Mouse (Mus musculus): ENCODE results near the gene Snrnp35.
A peak's percentile ranks its signal among the peaks of the same experiment; 100 is the strongest.
"Not testable (repeated sequence)": the region's sequence is repeated elsewhere in the genome, so short reads cannot be mapped to it uniquely, and the experiment has no call there.

Gene Snrnp35

DNA sequence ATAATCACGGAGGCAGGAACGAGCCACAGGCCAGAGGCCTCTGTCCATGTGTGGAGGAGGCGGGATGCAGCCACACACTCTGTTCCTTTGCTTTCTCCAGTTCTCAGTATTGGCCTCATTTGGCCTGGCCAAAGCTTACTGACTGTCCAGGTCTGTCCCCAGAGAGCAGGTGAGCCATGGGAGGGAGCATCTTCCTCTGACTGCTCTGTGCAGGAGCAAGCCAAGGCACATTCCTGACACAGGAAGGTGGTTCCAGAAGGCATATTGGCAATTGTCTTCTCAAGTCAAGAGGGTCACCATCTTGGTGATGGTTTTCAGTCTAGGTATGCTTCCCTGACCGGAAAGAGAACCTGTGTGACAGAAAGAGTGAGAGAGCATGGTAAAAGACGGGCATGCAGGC lies 19.5 kb upstream of the Snrnp35 start:
- no peak for DNase-seq

DNA sequence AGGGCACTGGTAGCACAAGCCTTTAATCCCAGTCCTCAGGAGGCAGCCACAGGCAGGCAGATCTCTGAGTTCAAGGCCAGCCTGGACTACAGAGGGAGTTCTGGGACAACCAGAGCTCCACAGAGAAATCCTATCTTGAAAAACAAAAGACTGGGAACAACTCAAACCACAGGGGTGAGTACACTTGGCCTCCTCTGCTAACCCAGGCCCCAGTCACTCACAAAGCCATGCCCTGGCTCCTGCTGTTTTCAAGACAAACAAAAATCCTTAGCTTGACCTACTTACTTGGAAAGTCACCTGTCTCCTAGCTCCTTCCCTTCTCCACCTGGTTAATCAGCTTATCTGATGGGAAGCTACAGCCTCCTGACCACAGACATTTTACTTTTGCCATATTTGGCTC lies 18.0 kb upstream of the Snrnp35 start:
- no peak for DNase-seq

DNA sequence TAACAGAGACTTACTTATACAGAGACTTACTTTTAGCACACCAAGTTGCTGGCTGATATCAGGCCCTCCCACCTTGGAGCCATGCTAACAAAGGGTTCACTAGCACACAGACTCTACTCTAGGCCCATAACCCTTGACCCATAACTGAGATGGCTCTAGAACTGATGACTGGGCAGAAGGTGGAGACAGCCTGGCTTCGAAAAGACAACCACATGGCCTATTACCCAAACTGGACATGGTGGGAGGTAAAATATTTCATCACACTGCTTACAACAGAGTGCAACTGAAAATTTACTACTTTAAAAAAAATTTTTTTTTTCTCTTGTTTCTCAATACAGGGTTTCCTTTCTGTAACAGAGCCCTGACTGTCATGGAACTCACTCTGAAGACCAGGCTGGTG lies 15.2 kb upstream of the Snrnp35 start:
- no peak for DNase-seq

DNA sequence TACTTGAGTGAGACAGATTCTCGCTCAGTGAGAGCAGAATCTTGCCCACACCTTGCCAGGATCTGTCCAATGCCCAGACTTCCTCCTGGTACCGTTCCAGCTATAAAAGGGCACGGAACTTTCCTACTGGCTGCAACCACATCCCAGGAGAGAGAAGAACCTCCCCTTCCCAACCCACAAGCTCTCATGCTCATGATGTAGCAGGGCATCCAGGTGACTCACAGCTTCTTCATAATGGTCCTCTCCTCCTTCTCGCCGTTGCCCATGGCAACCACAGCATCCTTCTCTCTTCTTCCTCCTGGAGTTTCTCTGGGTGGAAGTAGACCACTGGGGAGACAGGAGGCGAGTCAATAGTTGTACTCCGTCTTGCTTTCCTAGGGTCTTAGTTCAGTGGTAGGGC lies 14.6 kb upstream of the Snrnp35 start:
- DNase-seq, result no peak

DNA sequence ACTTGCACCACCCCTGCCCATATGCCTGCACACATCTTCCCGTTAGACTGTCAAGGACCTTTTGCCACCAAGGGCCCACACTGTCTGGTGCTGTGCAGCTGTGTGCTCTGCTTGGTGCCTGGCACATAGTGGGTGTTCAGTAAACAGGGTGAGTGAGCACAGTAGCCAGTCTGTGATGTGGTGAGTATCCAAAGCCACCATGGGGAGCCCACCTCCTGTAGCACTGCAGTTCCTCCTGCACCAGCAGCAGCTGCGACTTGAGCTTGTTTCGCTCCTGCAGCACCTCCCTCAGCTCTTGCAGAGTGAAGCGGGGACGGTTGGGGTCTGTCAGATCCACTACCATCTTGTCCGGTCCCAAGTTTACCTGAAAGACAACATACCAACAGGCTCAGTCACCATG lies 13.4 kb upstream of the Snrnp35 start:
- no peak for DNase-seq

DNA sequence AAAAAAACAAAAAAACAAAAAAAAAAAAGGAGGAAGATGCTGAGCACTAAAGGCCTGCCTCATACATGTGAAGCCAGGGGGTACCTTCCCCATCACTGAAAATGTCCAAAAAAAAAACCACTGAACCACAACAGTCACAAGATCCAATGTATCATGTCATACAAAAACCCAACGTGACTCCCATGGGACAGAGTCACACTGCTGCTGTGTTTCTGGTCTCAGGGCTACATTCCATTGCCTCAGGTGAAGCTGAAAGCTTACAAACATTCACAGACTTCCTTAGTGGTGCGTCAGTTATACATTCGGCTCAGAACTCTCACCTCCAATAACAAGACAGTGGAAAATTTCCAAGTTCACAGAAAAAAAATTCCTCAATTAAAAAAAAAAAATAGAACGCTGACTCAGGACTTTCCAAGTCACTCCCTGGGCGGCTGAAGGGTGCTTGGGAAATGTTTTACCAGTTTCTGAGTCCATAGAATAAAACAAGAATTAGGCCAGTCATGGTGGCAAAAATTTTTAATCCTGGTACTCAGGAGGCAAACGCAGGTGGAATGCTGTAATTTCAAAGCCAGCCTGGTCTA lies 12.3 kb upstream of the Snrnp35 start:
- no peak for DNase-seq

DNA sequence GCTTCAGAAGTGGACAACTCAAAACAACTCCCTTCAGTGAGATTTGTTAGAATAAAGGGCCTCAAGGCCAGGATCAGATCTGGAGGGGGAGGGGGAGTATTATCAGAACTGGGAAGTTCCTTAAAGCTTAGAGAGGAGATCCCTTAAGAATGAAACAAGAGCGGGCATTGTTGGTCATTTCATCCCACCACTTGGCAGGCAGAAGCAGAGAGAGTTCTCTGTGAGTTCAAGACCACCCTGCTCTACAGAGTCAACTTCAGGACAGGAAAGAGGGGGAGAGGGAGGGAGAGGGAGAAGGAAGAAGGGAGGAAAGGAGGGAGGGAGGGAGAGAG lies 4.1 kb upstream of the Snrnp35 start:
- DNase-seq, result no peak

DNA sequence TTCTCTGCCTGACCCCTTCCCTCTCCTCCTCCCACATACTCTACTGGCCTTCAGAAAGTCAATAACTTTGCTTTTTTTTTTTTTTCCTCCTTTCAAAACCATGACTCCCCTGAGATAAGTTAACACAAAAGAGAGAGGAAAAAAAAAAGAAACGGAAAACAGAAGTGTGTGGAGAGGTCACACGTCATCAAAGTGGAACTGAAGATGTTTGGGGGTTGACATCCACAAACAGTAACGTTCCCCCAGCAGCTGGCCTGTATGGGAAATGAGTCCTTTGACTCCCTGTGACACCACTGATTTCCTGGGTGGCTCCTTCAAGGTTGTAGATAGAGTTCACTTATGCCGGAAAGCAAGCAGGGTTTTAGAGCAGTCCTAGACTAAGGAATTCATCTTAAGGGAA lies 2.8 kb upstream of the Snrnp35 start:
- no peak for DNase-seq

DNA sequence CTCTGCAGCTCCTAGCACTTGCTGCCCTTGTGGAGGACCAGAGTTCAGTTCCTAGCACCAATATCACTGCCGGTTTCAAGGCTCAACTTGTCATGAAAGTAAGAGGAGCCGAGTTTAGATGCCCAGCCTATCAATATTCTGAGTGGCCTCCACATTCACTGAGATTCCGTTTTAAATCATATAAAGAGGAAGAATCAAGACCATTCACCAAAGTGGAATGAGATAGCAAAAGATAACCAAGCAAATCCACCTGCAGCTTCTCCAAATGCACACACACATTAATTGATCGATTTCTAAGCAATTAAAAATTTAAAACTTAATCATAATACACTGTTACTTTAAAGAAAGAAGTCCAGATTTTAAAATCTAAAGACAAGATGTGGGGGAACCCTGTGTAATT lies 1.2 kb upstream of the Snrnp35 start:
- DNase-seq, result no peak

DNA sequence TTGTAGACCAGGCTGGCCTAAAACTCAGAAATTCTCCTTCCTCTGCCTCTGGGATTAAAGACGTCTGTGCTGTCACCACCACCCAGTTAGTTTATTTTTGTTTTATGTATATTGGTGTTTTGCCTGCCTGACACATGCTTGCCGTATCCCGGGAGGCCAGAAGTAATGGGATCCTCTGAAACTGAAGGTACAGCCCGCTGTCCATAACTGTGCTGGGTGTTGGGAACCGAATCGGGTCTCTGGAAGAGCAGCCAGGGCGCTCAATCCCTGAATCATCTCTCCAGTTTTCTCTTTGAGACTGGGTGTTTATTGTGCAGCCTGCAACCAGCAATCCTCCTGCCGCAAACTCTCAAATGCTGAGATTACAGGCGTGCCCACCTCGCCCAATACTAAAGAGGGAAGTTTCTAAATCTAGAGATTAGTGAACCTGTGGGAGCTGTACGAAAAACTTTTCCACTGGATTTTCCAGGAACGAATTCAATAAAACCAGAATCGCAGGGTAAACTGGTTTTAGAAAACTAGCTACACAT lies 433 bp upstream of the Snrnp35 start:
- peak in 1 of 2 experiments; percentile 28 for DNase-seq

DNA sequence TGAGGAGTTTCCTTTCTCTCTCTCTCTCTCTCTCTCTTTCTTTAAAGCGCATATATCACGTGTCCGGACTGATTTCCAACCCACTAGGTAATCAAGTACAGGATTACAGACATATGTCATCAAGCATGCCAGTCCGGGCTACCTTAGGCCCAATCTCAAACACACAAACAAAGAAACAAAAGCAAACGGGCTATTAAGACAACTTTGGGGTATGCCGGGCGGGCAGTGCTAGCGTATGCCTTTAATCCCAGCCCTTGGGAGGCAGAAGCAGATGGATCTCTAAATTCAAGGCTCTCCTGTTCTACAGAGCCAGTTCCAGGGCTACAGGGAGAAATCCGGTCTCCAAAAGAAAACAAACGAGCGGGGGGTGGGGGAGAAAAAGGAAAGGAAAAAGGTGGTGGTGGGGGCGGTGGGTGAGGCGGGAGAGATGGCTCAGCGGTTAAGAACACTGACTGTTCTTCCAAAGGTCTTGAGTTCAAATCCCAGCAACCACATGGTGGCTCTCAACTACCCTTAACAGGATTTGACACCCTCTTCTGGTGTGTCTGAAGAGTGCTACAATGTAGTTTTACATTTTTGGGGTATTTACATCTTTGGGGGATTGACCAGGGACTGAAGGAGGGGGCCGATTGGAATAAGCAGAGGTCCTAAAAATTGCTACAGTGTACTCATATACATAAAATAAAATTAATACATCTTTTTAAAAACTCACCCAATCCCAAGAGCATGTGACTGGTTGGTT lies 892 bp downstream of the Snrnp35 start:
- DNase-seq, result no peak

DNA sequence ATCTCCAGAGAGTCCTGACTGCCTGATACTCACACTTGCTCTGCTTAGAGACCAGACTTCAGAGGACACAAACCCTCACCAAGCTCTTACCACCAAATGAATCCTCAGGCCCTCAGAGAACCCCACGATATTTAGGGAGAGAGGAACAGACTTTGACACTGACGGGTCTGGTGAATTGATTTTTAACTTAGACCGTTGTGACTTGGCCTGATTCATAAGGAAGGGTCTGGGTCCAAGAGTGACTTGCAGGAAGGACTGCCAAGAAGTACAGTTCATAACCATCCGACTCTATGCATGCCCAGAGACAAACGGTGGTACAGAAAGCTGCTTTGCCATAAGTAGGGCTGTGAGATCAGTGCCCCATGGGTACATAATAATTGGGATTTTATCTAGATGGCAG lies 2.7 kb downstream of the Snrnp35 start:
- no peak for DNase-seq

DNA sequence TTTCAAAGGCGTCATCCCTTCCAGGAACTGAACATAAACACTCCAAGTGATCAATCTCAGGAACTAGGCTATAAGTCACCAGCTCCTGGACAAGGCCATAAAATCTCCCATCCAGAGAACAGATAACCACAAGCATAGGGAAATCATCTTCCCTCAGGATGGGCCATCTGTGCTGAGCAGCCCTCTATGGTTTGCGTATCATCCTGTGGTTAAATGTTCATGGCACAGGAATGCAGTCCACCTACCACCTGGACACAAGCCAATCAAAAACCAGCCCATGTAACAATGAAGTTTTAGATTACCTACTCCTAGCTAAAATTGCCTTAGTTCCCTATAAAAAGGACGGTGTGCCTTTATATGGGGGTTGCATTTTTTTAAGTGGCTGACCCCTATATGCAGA lies 6.0 kb downstream of the Snrnp35 start:
- no peak for DNase-seq

DNA sequence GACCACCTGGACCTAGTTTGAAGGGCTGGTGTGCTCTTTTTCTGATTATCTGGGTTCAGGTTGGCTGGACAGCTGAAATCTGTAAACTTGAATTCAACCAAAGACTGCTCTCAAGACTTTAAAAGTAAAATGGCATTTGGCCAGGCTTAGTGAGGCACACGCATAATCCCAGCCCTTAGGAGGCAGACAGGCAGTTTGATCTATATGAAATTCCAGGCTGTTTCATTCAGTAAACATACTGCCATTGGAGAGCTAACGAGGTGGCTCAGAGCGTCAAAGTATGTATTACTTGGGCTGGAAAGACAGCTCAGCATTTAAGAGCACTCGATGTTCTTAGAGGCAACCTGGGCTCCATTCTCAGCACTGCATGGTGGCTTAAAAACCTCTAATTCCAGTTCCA lies 8.8 kb downstream of the Snrnp35 start:
- no peak for DNase-seq

DNA sequence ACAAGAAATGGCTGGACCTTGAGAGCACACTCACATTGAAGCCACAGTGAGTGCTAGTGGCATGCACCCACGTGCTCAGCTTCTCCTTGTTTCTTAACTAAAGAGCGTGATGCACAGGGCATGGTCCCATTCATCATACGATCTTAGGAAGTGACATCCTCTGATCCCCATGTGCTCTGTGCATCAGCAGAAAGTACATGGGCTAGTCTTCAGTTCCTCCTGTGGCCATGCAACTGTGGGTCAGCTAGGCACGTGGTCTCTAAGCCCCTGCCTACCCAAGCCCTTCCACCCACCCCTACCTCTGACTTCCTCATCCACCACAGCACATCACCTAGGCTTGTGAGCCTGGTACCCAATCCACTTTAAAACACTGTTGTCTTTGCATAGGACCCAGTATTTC lies 9.7 kb downstream of the Snrnp35 start:
- no peak for DNase-seq

DNA sequence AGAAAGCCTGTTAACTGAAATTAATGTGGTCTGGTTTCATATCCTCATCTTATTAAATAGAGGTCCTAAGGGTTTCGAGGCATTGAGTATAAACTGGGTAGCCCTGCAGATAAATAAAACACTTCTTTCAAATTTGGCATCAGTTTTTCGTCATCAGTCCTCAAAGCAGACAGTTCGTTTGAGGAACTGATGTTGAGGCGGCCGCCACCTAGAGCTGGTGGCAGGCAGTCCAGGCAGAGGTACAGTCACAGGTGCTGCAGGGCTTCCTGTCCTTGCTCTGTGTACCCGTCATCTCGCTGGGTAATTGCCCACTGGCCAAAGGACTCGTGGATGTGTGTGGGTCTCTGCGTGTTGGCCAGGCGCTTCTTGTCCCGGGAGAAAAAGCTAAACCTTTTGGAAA lies 10.5 kb downstream of the Snrnp35 start:
- DNase-seq, result no peak

DNA sequence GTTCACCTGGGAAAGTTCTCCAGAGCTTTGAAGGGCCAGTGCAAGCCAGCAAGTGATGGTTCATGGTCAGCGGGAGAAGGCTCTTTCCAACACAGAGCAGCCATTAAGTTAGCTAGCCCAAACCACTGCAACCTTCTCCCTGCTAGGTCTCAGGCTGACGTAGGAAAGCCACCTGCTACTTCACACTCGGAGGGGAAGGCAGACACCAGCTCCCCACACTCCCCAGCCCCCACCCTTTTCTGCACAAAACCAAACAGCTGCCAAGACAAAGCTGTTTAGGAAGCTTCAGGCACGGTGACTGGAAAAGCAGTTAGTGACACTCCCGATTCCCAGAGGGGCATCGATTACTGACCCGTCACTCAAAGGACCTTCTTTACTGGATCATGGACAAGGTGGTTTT lies 12.6 kb downstream of the Snrnp35 start:
- DNase-seq, result no peak

DNA sequence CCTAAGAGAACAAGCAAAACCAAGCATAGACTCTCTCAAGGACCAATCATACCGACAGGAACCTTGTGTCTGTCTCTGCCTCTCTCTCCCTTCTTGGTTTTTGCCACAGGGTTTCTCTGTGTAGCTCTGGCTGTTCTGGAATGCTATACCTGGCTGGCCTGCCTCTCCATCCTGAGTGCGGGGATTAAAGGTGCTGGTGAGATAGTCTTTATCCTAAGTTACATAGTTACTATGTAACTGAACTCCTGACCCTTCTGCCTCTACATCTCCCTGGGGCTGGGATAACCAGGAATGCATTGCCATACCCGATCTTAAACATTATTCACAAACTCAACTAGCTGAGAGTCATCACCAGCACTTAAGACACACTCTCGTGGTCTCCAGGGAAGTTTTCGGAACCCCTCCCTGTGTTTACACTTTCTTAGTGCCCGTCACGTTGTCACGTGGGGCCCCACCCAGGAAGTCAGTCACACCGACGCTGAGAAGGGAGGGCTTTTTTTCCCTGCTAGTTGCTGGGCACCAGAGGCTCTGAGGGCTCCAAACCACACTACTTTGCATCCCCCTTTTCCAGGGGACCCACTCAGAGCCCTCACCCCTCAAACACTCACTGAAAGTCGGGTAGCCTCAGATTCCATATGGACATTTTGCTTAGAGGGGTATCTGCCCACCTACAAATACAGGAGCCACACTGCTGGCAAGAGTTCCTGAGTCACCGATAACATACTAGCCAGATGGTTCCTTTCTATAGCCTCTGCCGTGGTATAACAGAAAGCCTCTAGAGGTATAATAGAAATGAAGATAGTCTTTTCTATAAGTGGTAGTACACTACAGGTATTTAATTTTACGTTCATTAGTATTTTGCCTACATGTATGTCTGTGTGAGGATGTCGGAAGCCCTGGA lies 13.9 kb downstream of the Snrnp35 start:
- DNase-seq, result peak; percentile 66 to 74

DNA sequence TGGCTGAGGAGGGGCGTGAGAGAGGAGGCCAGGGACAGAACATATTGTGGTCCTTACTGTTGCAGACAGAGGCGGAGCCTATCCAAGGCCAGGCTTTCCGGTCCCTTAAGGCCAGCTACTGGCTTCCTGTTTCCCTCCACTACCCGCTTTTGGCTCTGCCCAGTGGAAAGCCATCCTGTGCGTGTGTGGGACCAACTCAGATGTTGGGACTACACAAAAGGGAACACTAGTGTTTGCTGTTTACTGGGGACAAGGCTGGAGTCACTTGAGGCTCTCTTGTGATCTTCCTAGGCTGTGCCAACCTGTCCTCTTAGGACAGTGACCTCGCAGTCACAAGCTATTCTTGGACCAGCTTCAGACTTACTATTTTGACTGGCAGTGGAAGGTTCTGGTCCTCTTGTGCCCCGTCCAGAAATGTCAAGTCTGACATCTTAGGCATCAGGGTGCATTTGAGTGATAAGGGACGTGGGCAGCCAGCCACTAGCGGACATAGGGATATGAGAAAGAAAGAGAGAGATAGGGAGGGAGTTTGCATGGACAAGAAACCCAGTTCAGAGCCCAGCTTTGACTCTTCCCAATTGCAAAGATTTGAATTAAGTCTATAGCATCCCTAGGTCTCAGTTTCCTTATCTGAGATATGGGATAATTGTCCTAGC lies 15.4 kb downstream of the Snrnp35 start:
- DNase-seq, result peak; percentile 61 to 67

DNA sequence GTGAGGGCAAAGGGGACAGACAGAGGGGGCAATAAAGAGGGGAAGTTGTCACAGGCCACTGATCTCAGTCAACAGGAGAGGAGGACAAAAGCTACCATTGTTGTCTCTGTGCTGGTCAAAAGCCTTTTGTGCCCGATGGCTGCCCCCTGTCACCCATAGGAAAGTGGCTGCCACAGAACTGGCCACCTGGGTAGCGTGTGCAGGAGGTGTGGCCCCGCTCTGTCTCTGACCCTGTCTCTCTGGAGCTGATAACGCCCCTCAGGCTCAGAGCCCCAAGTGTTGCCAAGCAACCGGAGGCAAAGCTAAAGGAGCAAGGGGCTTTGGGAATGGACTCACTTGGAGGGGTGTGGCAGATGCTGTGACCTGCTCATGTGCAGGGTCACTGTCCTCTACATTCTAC lies 16.1 kb downstream of the Snrnp35 start:
- no peak for DNase-seq

DNA sequence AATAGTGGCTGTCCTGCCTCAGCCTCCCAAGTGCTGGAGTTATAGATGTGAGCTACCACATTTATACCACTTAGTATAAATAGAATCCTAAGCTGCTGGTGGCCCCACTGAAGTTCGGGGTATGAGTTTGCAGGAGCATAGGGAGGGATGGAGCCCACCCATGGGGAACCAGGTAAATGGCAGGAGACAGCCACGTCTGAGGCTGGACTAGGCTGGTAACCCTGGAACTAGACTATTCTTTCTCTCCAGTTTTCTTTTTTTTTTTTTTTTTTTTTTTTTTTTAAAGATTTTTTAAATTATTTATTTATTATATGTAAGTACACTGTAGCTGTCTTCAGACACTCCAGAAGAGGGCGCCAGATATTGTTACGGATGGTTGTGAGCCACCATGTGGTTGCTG lies 17.1 kb downstream of the Snrnp35 start:
- DNase-seq, result not testable (repeated sequence)

DNA sequence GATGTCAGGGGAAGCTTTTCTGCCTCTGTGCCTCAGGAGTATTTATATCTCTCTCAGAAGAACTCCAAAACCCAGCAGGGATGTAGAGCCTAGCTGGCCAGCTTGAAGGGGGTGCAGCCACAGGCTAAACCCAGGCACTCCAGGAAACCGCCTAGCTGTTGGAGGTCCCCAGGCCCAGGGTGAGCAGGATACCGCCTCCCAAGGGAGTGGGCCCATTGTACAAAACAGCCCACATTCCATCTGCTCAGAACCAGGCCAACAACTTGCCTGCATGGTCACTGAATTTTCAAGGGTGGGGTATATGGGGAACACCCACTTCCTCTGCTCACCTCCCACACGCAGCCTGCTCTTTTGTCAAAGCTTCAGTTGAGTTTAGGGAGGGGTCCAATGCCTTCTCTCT lies 17.6 kb downstream of the Snrnp35 start:
- DNase-seq, result no peak

DNA sequence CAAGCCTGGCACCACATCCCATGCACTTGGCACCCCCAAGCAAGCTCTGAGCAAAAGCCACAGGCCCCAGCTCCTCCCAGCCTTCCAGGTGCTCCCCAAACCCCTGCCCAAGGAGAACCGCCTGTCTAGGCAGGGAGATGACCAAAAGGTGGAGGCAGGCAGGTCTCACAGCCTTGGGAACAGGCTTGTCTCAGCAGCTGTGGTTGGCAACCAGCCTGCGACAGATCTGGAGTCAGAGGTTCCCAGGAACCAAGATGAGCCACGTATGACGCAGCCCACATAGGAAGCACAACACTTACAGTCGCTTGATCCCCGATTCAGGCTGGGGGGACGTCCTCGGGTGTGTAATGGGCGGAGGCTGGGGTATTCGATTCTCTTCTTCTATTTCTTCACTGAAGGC lies 18.6 kb downstream of the Snrnp35 start:
- no peak for DNase-seq

All from lung, adult 18-20 months (tissue).